Mouse (Mus musculus) stomach, postnatal 0 days (tissue): Measurements from ENCODE around the gene Atp2b2.

Source experiments
- CTCF ChIP-seq: IDR thresholded peaks from 2 replicates; pipeline ENCODE4 v1.5.1; 2016; ENCODE audit warnings: antibody characterized with exemption, low read depth, mild to moderate bottlenecking, moderate library complexity
- EP300 ChIP-seq: optimal IDR thresholded peaks from 2 replicates; pipeline ENCODE3; 2016; ENCODE audit warnings: antibody characterized with exemption

DNA sequence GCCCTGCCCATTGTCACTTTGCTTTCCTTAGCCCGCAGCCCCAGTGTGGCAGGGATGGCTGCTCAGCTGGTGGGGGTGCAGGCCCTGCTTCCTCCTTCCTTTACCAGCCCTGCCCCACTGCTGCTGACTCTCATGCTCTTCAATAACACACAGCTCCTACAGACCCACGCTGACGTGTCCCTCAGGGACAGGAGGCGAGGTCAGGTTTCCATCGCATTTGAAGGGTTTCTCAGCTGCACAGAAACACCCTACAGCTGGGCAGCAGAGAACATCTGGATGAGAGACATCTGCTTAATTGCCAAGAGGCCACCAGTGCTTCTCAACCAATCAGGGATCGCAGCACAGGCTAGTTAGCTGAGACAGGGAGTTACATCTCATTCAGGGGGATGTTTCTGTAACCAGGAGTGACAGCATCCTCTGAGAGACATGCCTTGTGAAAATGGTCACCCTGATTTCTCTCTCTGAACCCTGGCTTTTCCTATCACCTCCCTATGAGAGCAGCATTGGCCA, 254.9 kb downstream of the Atp2b2 start:
- TF ChIP-seq CTCF (no peak), EP300 (no peak)
